Mouse (Mus musculus) spleen, postnatal 36 days (tissue): ENCODE measurements around the gene Kank3.

ENCODE experiments used
- DNase-seq, 2 experiments: peaks; one replicate each; pipeline ENCODE4 v3.0.0; 2022; ENCODE audit warnings: low spot score in 2 of 2, mixed read lengths in 1 of 2

Kank3 gene

DNA sequence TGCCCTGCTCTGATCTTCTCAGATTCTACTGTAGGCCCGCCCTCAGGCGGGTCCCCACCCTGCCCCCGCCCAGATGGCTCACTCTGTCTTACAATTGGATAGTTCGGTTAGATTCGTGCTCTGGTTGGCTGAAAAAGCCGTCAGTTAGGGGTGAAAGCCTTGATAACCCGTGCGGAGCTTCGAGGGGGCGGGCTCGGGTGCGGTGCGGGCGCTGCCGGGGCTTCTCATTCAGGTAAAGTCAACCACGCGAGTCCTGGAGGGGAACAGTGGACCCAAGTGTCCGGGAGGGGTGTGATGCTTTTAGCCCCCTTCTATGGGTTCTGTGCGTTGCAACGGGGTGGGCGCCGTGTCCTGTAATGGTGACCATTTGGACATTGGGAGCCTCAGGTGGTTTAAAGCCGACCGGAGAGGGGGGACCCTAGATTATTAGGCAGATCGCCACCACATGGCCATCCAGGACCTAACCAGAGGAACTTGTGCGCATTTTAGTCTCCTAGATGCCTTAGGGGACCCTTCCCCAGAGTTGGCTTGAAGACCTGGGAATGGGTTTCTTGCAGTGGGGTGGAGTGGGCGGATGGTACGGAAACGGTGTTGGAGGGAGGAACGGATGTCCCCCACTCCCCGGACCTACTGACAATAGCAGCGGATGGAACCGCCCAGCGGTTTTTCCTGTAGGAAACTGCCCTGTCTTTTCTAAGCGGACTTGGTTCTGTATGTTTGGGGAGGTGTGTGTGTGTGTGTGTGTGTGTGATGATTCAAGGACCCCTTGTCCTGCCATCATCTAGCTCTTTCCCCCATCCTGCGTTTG, at the start of gene Kank3:
TSS of gene Kank3 (plus strand) at position 186 of the 808 bp plus-strand sequence.
- peak; percentile 79 to 86 for DNase-seq

DNA sequence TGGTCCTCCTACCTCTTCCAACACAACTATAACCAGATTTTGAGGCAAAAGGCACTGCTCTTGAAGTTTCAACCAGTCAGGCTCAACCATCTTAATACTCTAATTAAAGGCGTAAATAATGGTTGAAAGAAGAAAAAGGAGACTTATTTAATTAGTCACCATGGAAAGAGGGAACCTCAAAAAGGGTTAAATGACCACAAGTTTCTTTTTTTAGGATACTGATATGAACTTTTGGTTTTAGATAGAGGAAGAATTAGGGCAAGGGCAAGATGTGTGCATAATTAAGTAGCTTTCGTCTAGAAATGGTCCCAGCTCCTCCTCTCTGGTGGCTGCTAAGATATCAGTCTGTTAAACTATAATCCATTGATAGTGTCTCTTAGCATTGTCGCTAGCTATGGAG, 43.9 kb upstream of the Kank3 start:
- DNase-seq, result no peak

GRCm38 (mm10) chr17:33771617-33772016, 38.7 kb upstream of the Kank3 start:
- DNase-seq, result no peak

GRCm38 (mm10) chr17:33773426-33773825, 36.9 kb upstream of the Kank3 start:
- no peak for DNase-seq

- DNase-seq, result no peak
Observed at GRCm38 (mm10) chr17:33773871-33774572, 36.3 kb upstream of the Kank3 start.

- DNase-seq, result no peak
Observed at GRCm38 (mm10) chr17:33774573-33775155, 35.7 kb upstream of the Kank3 start.

DNA sequence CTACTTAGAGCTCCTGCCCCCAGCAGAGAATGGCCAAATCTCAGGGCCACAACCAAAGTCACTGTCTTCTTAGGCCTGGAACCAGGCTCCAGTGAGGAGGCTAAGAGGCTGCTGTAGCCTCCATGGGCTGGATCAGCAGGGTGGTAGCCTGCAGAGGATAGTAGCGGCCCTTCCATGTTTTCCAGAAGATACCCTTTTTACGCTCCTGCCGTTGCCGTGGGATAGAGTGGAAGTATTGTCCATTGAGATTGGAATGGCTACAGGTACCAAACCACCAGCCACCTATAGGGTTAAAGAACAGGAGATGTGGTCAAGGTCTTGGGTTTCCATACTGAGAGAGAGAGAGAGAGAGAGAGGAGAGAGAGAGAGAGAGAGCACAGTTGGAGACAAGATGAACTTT, 35.0 kb upstream of the Kank3 start:
- DNase-seq, result no peak

- DNase-seq, result peak; percentile 45 to 52
Observed at GRCm38 (mm10) chr17:33779271-33779966, 30.9 kb upstream of the Kank3 start.

DNA sequence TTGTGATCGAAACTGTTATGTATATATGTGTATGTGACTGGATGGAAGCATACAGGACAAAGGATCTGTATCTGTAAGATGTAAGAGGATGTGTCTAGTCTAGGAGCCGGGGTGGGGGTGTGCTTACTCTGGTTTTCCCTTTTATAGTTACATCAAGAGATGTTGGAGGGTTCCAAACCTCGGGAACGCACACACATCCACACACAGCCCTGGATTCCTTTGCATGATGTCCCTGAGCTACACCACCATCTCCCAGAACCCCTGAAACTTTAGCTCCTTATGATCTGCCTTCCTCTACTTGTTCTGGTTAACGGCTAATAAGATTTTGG, 30.4 kb upstream of the Kank3 start:
- DNase-seq, result no peak

GRCm38 (mm10) chr17:33780431-33780830, 29.9 kb upstream of the Kank3 start:
- DNase-seq, result no peak

DNA sequence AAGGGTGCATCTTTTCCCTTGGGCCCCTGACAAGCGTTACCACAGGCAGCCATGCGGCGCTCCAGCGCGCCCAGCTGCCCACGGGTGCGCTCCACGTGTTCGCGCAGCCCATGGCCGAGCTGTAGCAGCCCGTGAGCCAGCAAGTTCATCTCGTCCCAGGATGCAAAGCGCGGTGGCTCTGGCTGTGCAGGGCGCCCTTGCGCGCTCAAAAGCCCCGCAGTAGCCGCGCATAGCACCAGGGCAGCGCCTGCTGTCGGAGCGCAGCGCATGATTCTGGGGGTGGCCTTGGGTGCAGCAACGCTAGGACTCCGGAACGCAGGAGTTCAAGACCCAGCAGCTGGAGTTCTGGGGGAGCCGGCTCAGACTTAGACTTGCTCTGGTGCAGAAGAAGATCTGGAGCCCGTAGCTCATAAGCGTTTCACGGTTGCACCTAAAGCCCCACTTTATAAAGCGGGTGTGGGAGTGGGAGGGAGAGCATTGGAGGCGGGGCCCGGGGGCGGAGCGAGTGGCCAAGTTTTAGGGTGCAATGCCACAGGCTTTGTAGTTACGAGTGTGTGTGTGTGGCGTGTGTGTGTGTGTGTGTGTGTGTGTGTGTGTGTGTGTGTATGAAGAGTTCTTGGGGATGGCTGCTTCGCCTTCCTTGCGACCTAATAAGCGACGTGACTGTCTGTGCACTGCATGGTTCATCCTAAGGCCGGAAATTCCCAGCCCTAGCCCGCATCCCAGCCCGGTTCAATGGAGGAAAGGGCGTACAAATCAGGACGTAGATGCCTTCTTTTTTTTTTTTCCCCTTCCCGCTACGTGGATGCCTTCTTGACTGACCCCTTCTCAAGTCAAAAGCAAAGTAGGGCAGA, 29.0 kb upstream of the Kank3 start, which contains the start of gene Angptl4:
TSS of gene Angptl4 (minus strand) at position 707 of the 854 bp plus-strand sequence.
- peak; percentile 71 to 73 for DNase-seq

DNA sequence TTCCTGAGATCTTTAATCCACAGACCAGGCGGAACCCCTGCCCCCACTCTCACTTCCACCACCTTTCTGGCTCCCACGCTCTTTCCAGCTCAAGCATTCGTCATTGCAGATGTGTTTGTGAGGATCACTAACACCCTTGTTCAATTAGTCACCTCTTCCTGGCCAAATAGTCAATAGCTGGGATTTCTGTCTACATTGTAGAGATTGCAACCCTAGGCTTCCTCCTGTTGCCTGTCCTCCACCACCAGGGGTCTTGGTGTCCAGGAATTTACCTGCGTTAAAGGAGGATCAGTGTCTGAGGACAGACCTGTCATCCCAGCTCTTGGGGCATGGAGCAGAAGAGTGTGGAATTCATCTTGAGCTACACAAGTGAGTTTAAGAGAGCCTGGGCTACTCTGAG, 28.3 kb upstream of the Kank3 start:
- no peak for DNase-seq

DNA sequence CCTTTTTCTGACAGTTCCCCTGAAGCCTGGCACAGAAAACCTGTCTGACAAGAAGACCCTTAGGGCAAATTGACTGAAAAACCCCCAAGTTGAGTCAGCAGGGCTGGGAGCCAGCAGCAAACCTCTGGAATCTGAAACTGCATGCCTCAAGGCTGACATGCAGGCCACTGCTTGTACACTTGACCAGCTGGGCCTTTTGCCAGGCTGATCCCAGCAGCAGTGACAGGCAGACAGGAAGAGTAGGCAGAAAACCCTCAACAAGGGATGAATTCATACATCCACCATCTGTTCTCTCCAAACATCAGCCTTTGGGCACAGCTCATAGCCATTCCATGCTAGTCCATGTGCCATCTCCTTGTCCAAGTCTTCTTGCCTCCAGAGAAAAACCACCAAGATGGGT, 26.9 kb upstream of the Kank3 start:
- peak; percentile 29 to 36 for DNase-seq

DNA sequence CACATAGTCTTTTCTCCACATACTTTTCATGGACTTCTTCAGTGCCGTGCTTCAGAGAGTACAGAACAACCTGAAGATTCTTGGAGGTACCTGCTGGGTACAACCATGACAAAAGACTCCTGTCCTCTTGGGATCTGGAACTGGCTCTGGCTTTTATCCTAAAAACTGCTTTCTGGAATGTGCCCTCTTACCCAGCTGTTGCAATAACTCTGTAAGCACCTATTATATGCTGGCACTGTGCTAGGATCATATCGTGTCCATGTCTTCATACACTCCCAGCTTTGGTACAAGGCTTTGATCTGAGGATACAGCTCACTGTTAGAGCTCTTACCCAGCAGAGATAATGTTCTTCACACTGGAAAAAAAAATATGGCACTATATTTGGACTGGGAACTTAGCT, 25.4 kb upstream of the Kank3 start:
- DNase-seq, result no peak

GRCm38 (mm10) chr17:33786375-33786774, 23.9 kb upstream of the Kank3 start:
- no peak for DNase-seq

GRCm38 (mm10) chr17:33788732-33789131, 21.6 kb upstream of the Kank3 start:
- no peak for DNase-seq

DNA sequence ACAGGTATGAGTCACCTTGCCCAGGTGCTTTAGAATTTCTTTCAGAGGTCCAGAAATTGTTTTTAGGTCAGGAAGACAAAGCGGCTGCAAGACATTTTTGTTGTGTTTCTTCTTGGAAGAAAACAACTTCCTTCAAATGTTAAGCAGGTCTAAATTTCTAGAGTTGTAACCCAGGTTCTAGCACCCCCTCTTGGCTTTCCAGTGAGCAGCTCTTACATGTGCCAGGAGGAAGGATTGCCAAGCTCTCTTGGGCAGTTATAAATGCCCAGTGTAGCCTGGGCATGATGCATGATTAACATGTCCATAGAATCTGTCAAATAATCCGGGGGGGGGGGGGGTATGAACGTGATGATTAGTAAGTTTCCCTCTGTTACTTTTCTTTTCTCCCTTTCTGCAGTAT, 12.0 kb upstream of the Kank3 start:
- no peak for DNase-seq

DNA sequence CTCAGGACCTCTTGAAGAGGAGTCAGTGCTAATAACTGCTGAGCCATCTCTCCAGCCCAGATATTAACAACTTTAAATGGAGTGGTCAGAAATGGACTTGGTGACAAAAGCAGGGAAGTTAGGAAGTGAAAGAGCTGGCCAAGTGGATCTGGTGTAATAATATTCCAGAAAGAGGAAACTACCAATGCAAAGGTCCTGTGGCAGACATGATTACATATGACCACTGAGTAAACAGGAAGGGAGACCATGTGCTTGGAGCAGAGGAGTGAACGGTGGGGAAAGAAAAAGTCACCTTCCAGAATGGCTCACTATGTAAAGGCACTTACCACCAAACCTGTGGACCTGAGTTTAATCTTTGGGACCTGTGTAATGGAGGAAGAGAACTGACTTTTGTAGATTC, 11.0 kb upstream of the Kank3 start:
- DNase-seq, result no peak

GRCm38 (mm10) chr17:33802221-33802620, 8.1 kb upstream of the Kank3 start:
- no peak for DNase-seq

GRCm38 (mm10) chr17:33804205-33804604, 6.1 kb upstream of the Kank3 start:
- no peak for DNase-seq

GRCm38 (mm10) chr17:33804745-33805144, 5.6 kb upstream of the Kank3 start:
- no peak for DNase-seq
